Mouse (Mus musculus) megakaryocyte, embryonic 14.5 days (primary cell): ENCODE data around the gene Usp22.

ENCODE experiments used
- FLI1 ChIP-seq: IDR thresholded peaks from 2 replicates; pipeline ENCODE4 v1.6.1; 2012; ENCODE audit warnings: low read length, inconsistent platforms, mixed read lengths
- GATA1 ChIP-seq: IDR thresholded peaks from 3 replicates; pipeline ENCODE4 v1.6.1; 2012; ENCODE audit warnings: mixed read lengths, low read length, inconsistent platforms, borderline replicate concordance

DNA sequence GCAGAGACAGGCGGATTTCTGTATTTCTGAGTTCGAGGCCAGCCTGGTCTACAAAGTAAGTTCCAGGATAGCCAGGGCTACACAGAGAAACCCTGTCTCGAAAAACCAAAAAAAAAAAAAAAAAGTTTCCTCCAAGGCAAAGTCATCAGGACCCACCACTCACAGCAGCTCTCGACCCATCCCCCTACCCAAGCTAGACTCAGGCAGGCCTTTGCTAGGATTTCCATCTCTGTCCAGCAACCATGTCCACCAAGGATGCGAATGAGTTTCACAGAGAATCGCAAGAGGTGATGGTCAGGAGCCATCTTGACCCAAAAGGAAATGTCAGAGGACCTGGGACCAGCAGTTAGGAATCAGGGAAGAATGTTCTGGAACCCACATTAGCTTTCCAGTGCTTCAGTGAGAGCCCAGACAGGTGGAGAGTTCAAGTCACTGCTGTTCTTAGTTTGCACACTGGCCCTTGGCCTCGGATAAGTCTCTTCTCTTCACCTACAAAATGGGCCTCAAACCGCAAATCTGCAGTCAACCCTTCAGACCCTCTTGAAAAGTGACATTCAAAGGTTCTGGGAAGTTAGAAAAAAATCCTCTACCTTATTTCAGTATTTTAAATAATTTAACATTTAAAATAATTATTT is 47.3 kb downstream of the Usp22 start:
- TF ChIP-seq GATA1 (no peak), FLI1 (no peak)
